11 mouse cellular contexts compared by ENCODE assay signal in genomic region chr4:154109216-154109849, GRCm38 (mm10). TPM values are rescaled to one million over a fixed set of nuclear protein-coding genes. Genes with fewer than 3 reads are reported as not detected.
A peak's percentile ranks its signal among the peaks of the same experiment; 100 is the strongest.
DNase-seq lines count a peak whose midpoint lies in the region; ATAC-seq and TF ChIP-seq lines count a peak whose summit lies in the region.
"Had no signal": no experiment of that assay in that cellular context is flagged by ENCODE, and none has a peak within 500 bp of the region (broad histone marks: within the 10 kb centered on the region; RNA-seq: fewer than 3 reads in every experiment).

No protein-coding gene starts in this region.

- H3K4me2 ChIP-seq in kidney, embryonic 16.5 days (replicated peaks; ENCODE audit: low read depth, low read length) = no peak overlapping the region
- H3K4me2 ChIP-seq: limb, embryonic 13.5 days had no signal

- no peaks in the 10 kb centered on the region for H3K36me3 ChIP-seq in kidney, embryonic 16.5 days (ENCODE audit: insufficient read depth, low read length)
- H3K36me3 ChIP-seq: limb, embryonic 13.5 days had no signal

- no peak for ATAC-seq in CD4-positive, CD25-positive, alpha-beta regulatory T cell, adult 4 months
- no peak for ATAC-seq in kidney, embryonic 16.5 days (ENCODE audit: low FRiP score, low TSS enrichment)

- intact Hi-C loops in gastrocnemius, adult 2 months (cut with DNase I) = no loop called here
- intact Hi-C loops in left cerebral cortex, postnatal 10 days (cut with DNase I) = no loop called here

- no peak overlapping the region for H3K4me3 ChIP-seq in gastrocnemius, adult 2 months
- H3K4me3 ChIP-seq in kidney, embryonic 16.5 days (ENCODE audit: low read length) = no peak overlapping the region
- H3K4me3 ChIP-seq: limb, embryonic 13.5 days had no signal

- H3K4me1 ChIP-seq in kidney, embryonic 16.5 days (ENCODE audit: insufficient read depth, low read length) = no peaks in the 10 kb centered on the region

- peaks cover 2% of the 10 kb centered on the region; the same call in 1 of the 2 replicates for H3K27me3 ChIP-seq in kidney, embryonic 16.5 days (ENCODE audit: insufficient read depth, low read length)

- DNase-seq in gastrocnemius, adult 2 months = peak; percentile 44
- no peak for DNase-seq in gastrocnemius, adult 8-10 months (ENCODE audit: low spot score in 2 of 2)
- DNase-seq in MN1 (ENCODE audit: low spot score) = peak; percentile 56
- peak; percentile 87 for DNase-seq in cerebellum, adult 9-11 months
- DNase-seq in left cerebral cortex, postnatal 10 days (ENCODE audit: extremely low spot score in 1 of 2, low spot score in 2 of 2) = peak; percentile 43 to 46
- DNase-seq in adrenal gland, postnatal 4 days (ENCODE audit: low spot score in 2 of 2) = no peak
- DNase-seq: gastrocnemius, postnatal 25 days had no signal

- H3K9ac ChIP-seq in kidney, embryonic 16.5 days (replicated peaks; ENCODE audit: low read length) = no peak overlapping the region
- H3K9ac ChIP-seq: limb, embryonic 13.5 days had no signal

- no peak overlapping the region for H3K27ac ChIP-seq in gastrocnemius, adult 2 months
- no peak overlapping the region for H3K27ac ChIP-seq in kidney, embryonic 16.5 days (ENCODE audit: low read length)
- H3K27ac ChIP-seq: limb, embryonic 13.5 days had no signal

- no peaks in the 10 kb centered on the region for H3K9me3 ChIP-seq in kidney, embryonic 16.5 days (ENCODE audit: low read length)
- H3K9me3 ChIP-seq: limb, embryonic 13.5 days had no signal

- no peak for TF ChIP-seq CTCF in gastrocnemius, adult 2 months (IDR thresholded peaks at IDR 0.05)

- WGBS in kidney, embryonic 16.5 days = 53% methylated on average over 18 of the region's 18 CpGs

RNA-seq across cellular contexts. Expression of gene Trp73, which starts 30.7 kb away (rescaled TPM):
- not detected for total RNA-seq in gastrocnemius, adult 2 months (2021)
- not detected for total RNA-seq in gastrocnemius, adult 8-10 months (2022)
- total RNA-seq in left cerebral cortex, postnatal 10 days (2021) = 1 to 10 TPM; 1.0 to 1.6 TPM
- not detected for polyA plus RNA-seq in CD4-positive, CD25-positive, alpha-beta regulatory T cell, adult 4 months (2017; shearing (Covaris generic))
- polyA plus RNA-seq in kidney, embryonic 16.5 days (2015; fragmentation: Nextera tagmentation; extraction: Ambion mirVana) = 0.31 and 0.44 TPM in 2 replicates
- under 1 TPM in 1 of 2 experiments, not detected in 1; 0.11 TPM for total RNA-seq in adrenal gland, postnatal 4 days (2021)
- total RNA-seq: megakaryocyte, adult 5-6 weeks had no signal

RNA-seq across cellular contexts. Expression of gene Wrap73, which starts 32.8 kb away (rescaled TPM):
- 10 to 100 TPM; 10.6 to 10.8 TPM for total RNA-seq in gastrocnemius, adult 2 months (2021)
- total RNA-seq in gastrocnemius, adult 8-10 months (2022) = 10 to 100 TPM; 10.4 to 12.8 (median 11.4) TPM
- total RNA-seq in left cerebral cortex, postnatal 10 days (2021) = 10 to 100 TPM; 24.4 to 25.1 TPM
- 10 to 100 TPM; 27.0 to 28.9 TPM for polyA plus RNA-seq in CD4-positive, CD25-positive, alpha-beta regulatory T cell, adult 4 months (2017; shearing (Covaris generic))
- 41.8 and 46.0 TPM in 2 replicates for polyA plus RNA-seq in kidney, embryonic 16.5 days (2015; fragmentation: Nextera tagmentation; extraction: Ambion mirVana)
- 10 to 100 TPM; 17.8 to 18.7 TPM for total RNA-seq in adrenal gland, postnatal 4 days (2021)

RNA-seq across cellular contexts. Expression of gene Tprgl, which starts 51.1 kb away (rescaled TPM):
- 100 to 1,000 TPM in 1 of 2 experiments, 10 to 100 TPM in 1; 86.9 to 109 TPM for total RNA-seq in gastrocnemius, adult 2 months (2021)
- total RNA-seq in gastrocnemius, adult 8-10 months (2022) = 100 to 1,000 TPM in 2 of 4 experiments, 10 to 100 TPM in 2; 97.3 to 122 (median 108) TPM
- total RNA-seq in left cerebral cortex, postnatal 10 days (2021) = 100 to 1,000 TPM; 136 to 140 TPM
- polyA plus RNA-seq in CD4-positive, CD25-positive, alpha-beta regulatory T cell, adult 4 months (2017; shearing (Covaris generic)) = 10 to 100 TPM; 11.4 to 28.4 TPM
- polyA plus RNA-seq in kidney, embryonic 16.5 days (2015; fragmentation: Nextera tagmentation; extraction: Ambion mirVana) = 123 and 136 TPM in 2 replicates
- 100 to 1,000 TPM; 137 to 140 TPM for total RNA-seq in adrenal gland, postnatal 4 days (2021)

Comparison
In these comparisons a context has a peak if more than half of its experiments do, and no peak if none do; other contexts are left out.
1. DNase-seq: peak in gastrocnemius, adult 2 months (single experiment), MN1 (single experiment), cerebellum, adult 9-11 months (single experiment) and left cerebral cortex, postnatal 10 days (2 of 2); none in gastrocnemius, adult 8-10 months (0 of 2) and adrenal gland, postnatal 4 days (0 of 2).